Mouse (Mus musculus): Measurements from ENCODE around the gene Itm2c. TPM values are rescaled to one million over a fixed set of nuclear protein-coding genes. Genes with fewer than 3 reads are reported as not detected.

Gene Itm2c
- polyA plus RNA-seq, 1 experiment = 69.6 TPM

- Histone ChIP-seq H3K27me3 (ENCODE audit: control insufficient read depth, insufficient read depth, low read length) (no peaks in the 10 kb centered on the region), H3K4me3 (ENCODE audit: control insufficient read depth, low read depth, low read length) (no peak overlapping the region), H3K4me1 (ENCODE audit: control insufficient read depth, insufficient read depth, low read length) (no peaks in the 10 kb centered on the region), H3K27ac (ENCODE audit: control insufficient read depth, insufficient read depth, low read depth, low read length) (no peak overlapping the region), H3K36me3 (ENCODE audit: control insufficient read depth, insufficient read depth, low read length) (no peaks in the 10 kb centered on the region)
- TF ChIP-seq POLR2A (IDR thresholded peaks at IDR 0.05; ENCODE audit: control insufficient read depth, low read depth, low read length) (no peak), CTCF (IDR thresholded peaks at IDR 0.05; ENCODE audit: control insufficient read depth, insufficient read depth, insufficient replicate concordance, low read depth, low read length) (no peak)
Measured at GRCm38 (mm10) chr1:85854475-85854874, 39.6 kb upstream of the Itm2c start.

- Histone ChIP-seq H3K4me1 (ENCODE audit: control insufficient read depth, insufficient read depth, low read length) (no peaks in the 10 kb centered on the region), H3K36me3 (ENCODE audit: control insufficient read depth, insufficient read depth, low read length) (no peaks in the 10 kb centered on the region), H3K27me3 (ENCODE audit: control insufficient read depth, insufficient read depth, low read length) (no peaks in the 10 kb centered on the region), H3K27ac (ENCODE audit: control insufficient read depth, insufficient read depth, low read depth, low read length) (no peak overlapping the region), H3K4me3 (ENCODE audit: control insufficient read depth, low read depth, low read length) (no peak overlapping the region)
- no peak for TF ChIP-seq POLR2A (IDR thresholded peaks at IDR 0.05; ENCODE audit: control insufficient read depth, low read depth, low read length)
- TF ChIP-seq CTCF (IDR thresholded peaks at IDR 0.05; ENCODE audit: control insufficient read depth, insufficient read depth, insufficient replicate concordance, low read depth, low read length) = no peak
Measured at GRCm38 (mm10) chr1:85856266-85856665, 37.8 kb upstream of the Itm2c start.

GRCm38 (mm10) chr1:85857261-85857754, 36.8 kb upstream of the Itm2c start:
- Histone ChIP-seq H3K27ac (ENCODE audit: control insufficient read depth, insufficient read depth, low read depth, low read length) (no peak overlapping the region), H3K4me3 (ENCODE audit: control insufficient read depth, low read depth, low read length) (no peak overlapping the region), H3K4me1 (ENCODE audit: control insufficient read depth, insufficient read depth, low read length) (no peaks in the 10 kb centered on the region), H3K36me3 (ENCODE audit: control insufficient read depth, insufficient read depth, low read length) (no peaks in the 10 kb centered on the region), H3K27me3 (ENCODE audit: control insufficient read depth, insufficient read depth, low read length) (no peaks in the 10 kb centered on the region)
- TF ChIP-seq POLR2A (IDR thresholded peaks at IDR 0.05; ENCODE audit: control insufficient read depth, low read depth, low read length) = no peak
- no peak for TF ChIP-seq CTCF (IDR thresholded peaks at IDR 0.05; ENCODE audit: control insufficient read depth, insufficient read depth, insufficient replicate concordance, low read depth, low read length)

- no peaks in the 10 kb centered on the region for H3K4me1 ChIP-seq (ENCODE audit: control insufficient read depth, insufficient read depth, low read length)
- no peaks in the 10 kb centered on the region for H3K27me3 ChIP-seq (ENCODE audit: control insufficient read depth, insufficient read depth, low read length)
- no peak overlapping the region for H3K4me3 ChIP-seq (ENCODE audit: control insufficient read depth, low read depth, low read length)
- TF ChIP-seq POLR2A (IDR thresholded peaks at IDR 0.05; ENCODE audit: control insufficient read depth, low read depth, low read length) (no peak), CTCF (IDR thresholded peaks at IDR 0.05; ENCODE audit: control insufficient read depth, insufficient read depth, insufficient replicate concordance, low read depth, low read length) (no peak)
- H3K36me3 ChIP-seq (ENCODE audit: control insufficient read depth, insufficient read depth, low read length) = no peaks in the 10 kb centered on the region
- H3K27ac ChIP-seq (ENCODE audit: control insufficient read depth, insufficient read depth, low read depth, low read length) = no peak overlapping the region
Measured at GRCm38 (mm10) chr1:85864383-85864782, 29.7 kb upstream of the Itm2c start.

GRCm38 (mm10) chr1:85870001-85870400, 24.1 kb upstream of the Itm2c start:
- no peak overlapping the region for H3K27ac ChIP-seq (ENCODE audit: control insufficient read depth, insufficient read depth, low read depth, low read length)
- H3K4me3 ChIP-seq (ENCODE audit: control insufficient read depth, low read depth, low read length) = no peak overlapping the region
- TF ChIP-seq POLR2A (IDR thresholded peaks at IDR 0.05; ENCODE audit: control insufficient read depth, low read depth, low read length) (no peak), CTCF (IDR thresholded peaks at IDR 0.05; ENCODE audit: control insufficient read depth, insufficient read depth, insufficient replicate concordance, low read depth, low read length) (no peak)
- no peaks in the 10 kb centered on the region for H3K27me3 ChIP-seq (ENCODE audit: control insufficient read depth, insufficient read depth, low read length)
- H3K4me1 ChIP-seq (ENCODE audit: control insufficient read depth, insufficient read depth, low read length) = no peaks in the 10 kb centered on the region
- H3K36me3 ChIP-seq (ENCODE audit: control insufficient read depth, insufficient read depth, low read length) = no peaks in the 10 kb centered on the region

- no peaks in the 10 kb centered on the region for H3K36me3 ChIP-seq (ENCODE audit: control insufficient read depth, insufficient read depth, low read length)
- H3K4me3 ChIP-seq (ENCODE audit: control insufficient read depth, low read depth, low read length) = no peak overlapping the region
- no peaks in the 10 kb centered on the region for H3K27me3 ChIP-seq (ENCODE audit: control insufficient read depth, insufficient read depth, low read length)
- no peak for TF ChIP-seq CTCF (IDR thresholded peaks at IDR 0.05; ENCODE audit: control insufficient read depth, insufficient read depth, insufficient replicate concordance, low read depth, low read length)
- no peak for TF ChIP-seq POLR2A (IDR thresholded peaks at IDR 0.05; ENCODE audit: control insufficient read depth, low read depth, low read length)
- H3K4me1 ChIP-seq (ENCODE audit: control insufficient read depth, insufficient read depth, low read length) = no peaks in the 10 kb centered on the region
- H3K27ac ChIP-seq (ENCODE audit: control insufficient read depth, insufficient read depth, low read depth, low read length) = no peak overlapping the region
Measured at GRCm38 (mm10) chr1:85870546-85870945, 23.5 kb upstream of the Itm2c start.

- Histone ChIP-seq H3K4me3 (ENCODE audit: control insufficient read depth, low read depth, low read length) (no peak overlapping the region), H3K27me3 (ENCODE audit: control insufficient read depth, insufficient read depth, low read length) (no peaks in the 10 kb centered on the region), H3K27ac (ENCODE audit: control insufficient read depth, insufficient read depth, low read depth, low read length) (no peak overlapping the region), H3K4me1 (ENCODE audit: control insufficient read depth, insufficient read depth, low read length) (no peaks in the 10 kb centered on the region), H3K36me3 (ENCODE audit: control insufficient read depth, insufficient read depth, low read length) (no peaks in the 10 kb centered on the region)
- TF ChIP-seq CTCF (IDR thresholded peaks at IDR 0.05; ENCODE audit: control insufficient read depth, insufficient read depth, insufficient replicate concordance, low read depth, low read length) = no peak
- no peak for TF ChIP-seq POLR2A (IDR thresholded peaks at IDR 0.05; ENCODE audit: control insufficient read depth, low read depth, low read length)
Measured at GRCm38 (mm10) chr1:85882003-85882402, 12.1 kb upstream of the Itm2c start.

GRCm38 (mm10) chr1:85887221-85887620, 6.9 kb upstream of the Itm2c start:
- TF ChIP-seq CTCF (IDR thresholded peaks at IDR 0.05; ENCODE audit: control insufficient read depth, insufficient read depth, insufficient replicate concordance, low read depth, low read length) (no peak), POLR2A (IDR thresholded peaks at IDR 0.05; ENCODE audit: control insufficient read depth, low read depth, low read length) (no peak)
- Histone ChIP-seq H3K27me3 (ENCODE audit: control insufficient read depth, insufficient read depth, low read length) (no peaks in the 10 kb centered on the region), H3K4me3 (ENCODE audit: control insufficient read depth, low read depth, low read length) (no peak overlapping the region), H3K4me1 (ENCODE audit: control insufficient read depth, insufficient read depth, low read length) (no peaks in the 10 kb centered on the region), H3K27ac (ENCODE audit: control insufficient read depth, insufficient read depth, low read depth, low read length) (no peak overlapping the region), H3K36me3 (ENCODE audit: control insufficient read depth, insufficient read depth, low read length) (no peaks in the 10 kb centered on the region)

Data from testis, adult 2 months (tissue).